In genomic region chr4:149544892-149545291, GRCm38 (mm10) we compare ENCODE assay signal across 21 mouse cellular contexts. TPM values are rescaled to one million over a fixed set of nuclear protein-coding genes. Genes with fewer than 3 reads are reported as not detected.
A peak's percentile ranks its signal among the peaks of the same experiment; 100 is the strongest.
DNase-seq lines count a peak whose midpoint lies in the region; ATAC-seq and TF ChIP-seq lines count a peak whose summit lies in the region.
"Had no signal": no experiment of that assay in that cellular context is flagged by ENCODE, and none has a peak within 500 bp of the region (broad histone marks: within the 10 kb centered on the region; RNA-seq: fewer than 3 reads in every experiment).

No protein-coding gene starts in this region.

- peak; percentile 48 for ATAC-seq in kidney, embryonic 14.5 days (ENCODE audit: low FRiP score, low TSS enrichment)
- ATAC-seq in limb, embryonic 13.5 days (ENCODE audit: low FRiP score, low read depth), result peak; percentile 38; the same call in 1 of the 2 replicates
- ATAC-seq in stomach, postnatal 0 days (ENCODE audit: low FRiP score, low TSS enrichment), result no peak
- ATAC-seq in hindbrain, postnatal 0 days, result no peak
- ATAC-seq: CD4-positive, CD25-positive, alpha-beta regulatory T cell, adult 4 months; liver, postnatal 0 days had no signal

- H3K4me2 ChIP-seq in kidney, embryonic 14.5 days (replicated peaks; ENCODE audit: low read depth, low read length), result no peak overlapping the region
- H3K4me2 ChIP-seq in limb, embryonic 13.5 days (replicated peaks), result no peak overlapping the region
- no peak overlapping the region for H3K4me2 ChIP-seq in stomach, postnatal 0 days (replicated peaks; ENCODE audit: low read depth)
- no peak overlapping the region for H3K4me2 ChIP-seq in hindbrain, postnatal 0 days (ENCODE audit: low read depth, low read length)
- H3K4me2 ChIP-seq: heart, embryonic 13.5 days; hindbrain, embryonic 12.5 days; limb, embryonic 15.5 days; midbrain, embryonic 11.5 days; neural tube, embryonic 13.5 days had no signal

- no peaks in the 10 kb centered on the region for H3K27me3 ChIP-seq in kidney, embryonic 14.5 days (ENCODE audit: control insufficient read depth, insufficient read depth, low read length)
- no peaks in the 10 kb centered on the region for H3K27me3 ChIP-seq in kidney, adult 2 months (replicated peaks; ENCODE audit: control insufficient read depth, insufficient read depth, low read length)
- no peaks in the 10 kb centered on the region for H3K27me3 ChIP-seq in limb, embryonic 13.5 days
- no peaks in the 10 kb centered on the region for H3K27me3 ChIP-seq in limb, embryonic 10.5 days (ENCODE audit: low read depth, poor library complexity, severe bottlenecking)
- no peaks in the 10 kb centered on the region for H3K27me3 ChIP-seq in stomach, postnatal 0 days (ENCODE audit: control insufficient read depth, insufficient read depth, low read length)
- no peaks in the 10 kb centered on the region for H3K27me3 ChIP-seq in hindbrain, postnatal 0 days (ENCODE audit: insufficient read depth, low read length)
- H3K27me3 ChIP-seq: heart, embryonic 13.5 days; hindbrain, embryonic 12.5 days; limb, embryonic 15.5 days; neural tube, embryonic 13.5 days had no signal

- no peak for TF ChIP-seq EP300 in stomach, postnatal 0 days (optimal IDR thresholded peaks at IDR 0.05)

- H3K4me3 ChIP-seq in kidney, embryonic 14.5 days (ENCODE audit: low read length), result no peak overlapping the region
- H3K4me3 ChIP-seq in kidney, adult 2 months (ENCODE audit: insufficient read depth, low read depth, low read length), result no peak overlapping the region
- H3K4me3 ChIP-seq in limb, embryonic 13.5 days, result no peak overlapping the region
- no peak overlapping the region for H3K4me3 ChIP-seq in limb, embryonic 10.5 days
- no peak overlapping the region for H3K4me3 ChIP-seq in stomach, postnatal 0 days (ENCODE audit: low read depth, low read length)
- H3K4me3 ChIP-seq in hindbrain, postnatal 0 days (ENCODE audit: low read length), result no peak overlapping the region
- H3K4me3 ChIP-seq: heart, embryonic 13.5 days; hindbrain, embryonic 12.5 days; limb, embryonic 15.5 days; neural tube, embryonic 13.5 days had no signal

- 57% methylated on average over 8 of the region's 8 CpGs for WGBS in kidney, embryonic 14.5 days
- 73% methylated on average over 8 of the region's 8 CpGs for WGBS in kidney, adult 2 months
- whole genome bisulfite sequencing in limb, embryonic 13.5 days, result 83% methylated on average over 8 of the region's 8 CpGs
- WGBS in limb, embryonic 10.5 days, result 91% methylated on average over 8 of the region's 8 CpGs
- 61% methylated on average over 8 of the region's 8 CpGs for WGBS in stomach, postnatal 0 days
- 64% methylated on average over 8 of the region's 8 CpGs for WGBS in hindbrain, postnatal 0 days

- TF ChIP-seq CTCF in kidney, adult 2 months (conservative IDR thresholded peaks at IDR 0.05; ENCODE audit: insufficient read depth, insufficient read length, low read depth, low read length), result no peak
- TF ChIP-seq CTCF in stomach, postnatal 0 days (IDR thresholded peaks at IDR 0.05; ENCODE audit: low read depth), result no peak
- TF ChIP-seq CTCF in hindbrain, postnatal 0 days (IDR thresholded peaks at IDR 0.05; ENCODE audit: low read depth), result no peak

- no peak for TF ChIP-seq POLR2A in kidney, adult 2 months (IDR thresholded peaks at IDR 0.05; ENCODE audit: low read depth, low read length)

- peaks cover 16% of the 10 kb centered on the region for H3K36me3 ChIP-seq in kidney, embryonic 14.5 days (ENCODE audit: control insufficient read depth, insufficient read depth, low read length)
- no peaks in the 10 kb centered on the region for H3K36me3 ChIP-seq in kidney, adult 2 months (ENCODE audit: control insufficient read depth, insufficient read depth, low read length)
- H3K36me3 ChIP-seq in limb, embryonic 13.5 days, result peaks cover 30% of the 10 kb centered on the region
- H3K36me3 ChIP-seq in limb, embryonic 10.5 days, result peaks cover 64% of the 10 kb centered on the region
- peaks cover 5% of the 10 kb centered on the region; the same call in 1 of the 2 replicates for H3K36me3 ChIP-seq in stomach, postnatal 0 days (ENCODE audit: control insufficient read depth, insufficient read depth, low read length)
- H3K36me3 ChIP-seq in hindbrain, postnatal 0 days (ENCODE audit: insufficient read depth, low read length), result peaks cover 18% of the 10 kb centered on the region; the same call in 1 of the 2 replicates
- H3K36me3 ChIP-seq: G1E had no signal

- no peaks in the 10 kb centered on the region for H3K4me1 ChIP-seq in kidney, embryonic 14.5 days (ENCODE audit: control insufficient read depth, insufficient read depth, low read length)
- no peaks in the 10 kb centered on the region for H3K4me1 ChIP-seq in kidney, adult 2 months (ENCODE audit: control insufficient read depth, insufficient read depth, low read length)
- no peaks in the 10 kb centered on the region for H3K4me1 ChIP-seq in limb, embryonic 13.5 days
- H3K4me1 ChIP-seq in limb, embryonic 10.5 days, result 0 out of 2 replicates have a peak, but pooled peaks cover 3% of the 10 kb centered on the region
- H3K4me1 ChIP-seq in stomach, postnatal 0 days (replicated peaks; ENCODE audit: control insufficient read depth, insufficient read depth), result no peaks in the 10 kb centered on the region
- no peaks in the 10 kb centered on the region for H3K4me1 ChIP-seq in hindbrain, postnatal 0 days (ENCODE audit: insufficient read depth, low read length)

- no peak overlapping the region for H3K9ac ChIP-seq in kidney, embryonic 14.5 days (ENCODE audit: low read depth, low read length)
- H3K9ac ChIP-seq in limb, embryonic 13.5 days, result no peak overlapping the region
- H3K9ac ChIP-seq in stomach, postnatal 0 days (ENCODE audit: low read length), result no peak overlapping the region; the same call in 1 of the 2 replicates
- no peak overlapping the region for H3K9ac ChIP-seq in hindbrain, postnatal 0 days (replicated peaks; ENCODE audit: low read length)
- H3K9ac ChIP-seq: heart, embryonic 13.5 days; hindbrain, embryonic 12.5 days; limb, embryonic 15.5 days; liver, postnatal 0 days; neural tube, embryonic 13.5 days had no signal

- DNase-seq in cerebellum, postnatal 10 days, result peak; percentile 55 to 69
- no peak for DNase-seq in cerebellum, adult 11-12 months
- DNase-seq in kidney, adult 2 months, result no peak
- no peak for DNase-seq in limb, embryonic 10.5 days (ENCODE audit: low spot score)
- no peak for DNase-seq in stomach, postnatal 0 days (ENCODE audit: low spot score)
- DNase-seq in hindbrain, postnatal 0 days (ENCODE audit: low spot score), result no peak
- DNase-seq: adrenal gland, postnatal 36 days; cerebellum, adult 9-11 months; liver, postnatal 0 days; right cerebral cortex, postnatal 14 days; thymus, postnatal 36 days had no signal

- no peaks in the 10 kb centered on the region for H3K9me3 ChIP-seq in kidney, embryonic 14.5 days (ENCODE audit: control insufficient read depth, low read length)
- H3K9me3 ChIP-seq in limb, embryonic 13.5 days, result no peaks in the 10 kb centered on the region
- no peaks in the 10 kb centered on the region for H3K9me3 ChIP-seq in limb, embryonic 10.5 days (replicated peaks)
- H3K9me3 ChIP-seq in stomach, postnatal 0 days (ENCODE audit: control insufficient read depth, low read length), result no peaks in the 10 kb centered on the region
- no peaks in the 10 kb centered on the region for H3K9me3 ChIP-seq in hindbrain, postnatal 0 days (ENCODE audit: low read length)
- H3K9me3 ChIP-seq: G1E; heart, embryonic 13.5 days; hindbrain, embryonic 12.5 days; limb, embryonic 15.5 days; neural tube, embryonic 13.5 days had no signal

- 0 out of 2 replicates have a peak overlapping the region, but pooled peaks have one; percentile 6 for H3K27ac ChIP-seq in kidney, embryonic 14.5 days (ENCODE audit: low read depth, low read length)
- H3K27ac ChIP-seq in kidney, adult 2 months (ENCODE audit: insufficient read depth, low read depth, low read length), result no peak overlapping the region
- no peak overlapping the region for H3K27ac ChIP-seq in limb, embryonic 13.5 days
- H3K27ac ChIP-seq in limb, embryonic 10.5 days, result no peak overlapping the region
- peak overlapping the region; percentile 40; the same call in 1 of the 2 replicates for H3K27ac ChIP-seq in stomach, postnatal 0 days (replicated peaks)
- H3K27ac ChIP-seq in hindbrain, postnatal 0 days, result no peak overlapping the region
- H3K27ac ChIP-seq: heart, embryonic 13.5 days; hindbrain, embryonic 12.5 days; limb, embryonic 15.5 days; macrophage; neural tube, embryonic 13.5 days had no signal

RNA-seq across cellular contexts. Expression of gene Ctnnbip1, which starts 26.9 kb away (rescaled TPM):
- 66.6 and 71.4 TPM in 2 replicates for polyA plus RNA-seq in kidney, embryonic 14.5 days (2014; fragmentation: Nextera tagmentation; extraction: Ambion mirVana)
- 20.5 and 24.4 TPM in 2 replicates for polyA plus RNA-seq in kidney, adult 2 months (2012; rRNA removed)
- polyA plus RNA-seq in limb, embryonic 13.5 days (2015; fragmentation: Nextera tagmentation; extraction: Ambion mirVana), result 80.3 and 83.9 TPM in 2 replicates
- polyA plus RNA-seq in limb, embryonic 10.5 days (2016; fragmentation: Nextera tagmentation; extraction: Ambion mirVana), result 67.1 and 78.4 TPM in 2 replicates
- 60.1 and 69.5 TPM in 2 replicates for polyA plus RNA-seq in stomach, postnatal 0 days (2015; fragmentation: Nextera tagmentation; extraction: Ambion mirVana)
- 94.1 and 112 TPM in 2 replicates for total RNA-seq in hindbrain, postnatal 0 days (2014; rRNA removed)
- 105 and 109 TPM in 2 replicates for polyA plus RNA-seq in hindbrain, postnatal 0 days (2015; fragmentation: Nextera tagmentation; extraction: Ambion mirVana)

RNA-seq across cellular contexts. Expression of gene Clstn1, which starts 41.4 kb away (rescaled TPM):
- polyA plus RNA-seq in kidney, embryonic 14.5 days (2014; fragmentation: Nextera tagmentation; extraction: Ambion mirVana), result 24.7 and 33.5 TPM in 2 replicates
- polyA plus RNA-seq in kidney, adult 2 months (2012; rRNA removed), result 44.9 and 46.3 TPM in 2 replicates
- polyA plus RNA-seq in limb, embryonic 13.5 days (2015; fragmentation: Nextera tagmentation; extraction: Ambion mirVana), result 45.2 and 48.1 TPM in 2 replicates
- 34.8 and 41.2 TPM in 2 replicates for polyA plus RNA-seq in limb, embryonic 10.5 days (2016; fragmentation: Nextera tagmentation; extraction: Ambion mirVana)
- 28.6 and 30.5 TPM in 2 replicates for polyA plus RNA-seq in stomach, postnatal 0 days (2015; fragmentation: Nextera tagmentation; extraction: Ambion mirVana)
- 590 and 603 TPM in 2 replicates for total RNA-seq in hindbrain, postnatal 0 days (2014; rRNA removed)
- 193 and 206 TPM in 2 replicates for polyA plus RNA-seq in hindbrain, postnatal 0 days (2015; fragmentation: Nextera tagmentation; extraction: Ambion mirVana)

RNA-seq across cellular contexts. Expression of gene Lzic, which starts 59.9 kb away (rescaled TPM):
- polyA plus RNA-seq in kidney, embryonic 14.5 days (2014; fragmentation: Nextera tagmentation; extraction: Ambion mirVana), result 45.7 and 47.3 TPM in 2 replicates
- polyA plus RNA-seq in kidney, adult 2 months (2012; rRNA removed), result 7.7 and 8.6 TPM in 2 replicates
- polyA plus RNA-seq in limb, embryonic 13.5 days (2015; fragmentation: Nextera tagmentation; extraction: Ambion mirVana), result 55.8 and 62.5 TPM in 2 replicates
- 55.1 and 55.4 TPM in 2 replicates for polyA plus RNA-seq in limb, embryonic 10.5 days (2016; fragmentation: Nextera tagmentation; extraction: Ambion mirVana)
- 18.9 and 22.5 TPM in 2 replicates for polyA plus RNA-seq in stomach, postnatal 0 days (2015; fragmentation: Nextera tagmentation; extraction: Ambion mirVana)
- 32.2 and 33.5 TPM in 2 replicates for total RNA-seq in hindbrain, postnatal 0 days (2014; rRNA removed)
- 33.5 and 34.8 TPM in 2 replicates for polyA plus RNA-seq in hindbrain, postnatal 0 days (2015; fragmentation: Nextera tagmentation; extraction: Ambion mirVana)

RNA-seq across cellular contexts. Expression of gene Nmnat1, which starts 59.9 kb away (rescaled TPM):
- polyA plus RNA-seq in kidney, embryonic 14.5 days (2014; fragmentation: Nextera tagmentation; extraction: Ambion mirVana), result 12.7 and 15.5 TPM in 2 replicates
- 17.9 and 21.9 TPM in 2 replicates for polyA plus RNA-seq in kidney, adult 2 months (2012; rRNA removed)
- polyA plus RNA-seq in limb, embryonic 13.5 days (2015; fragmentation: Nextera tagmentation; extraction: Ambion mirVana), result 10.5 and 12.4 TPM in 2 replicates
- polyA plus RNA-seq in limb, embryonic 10.5 days (2016; fragmentation: Nextera tagmentation; extraction: Ambion mirVana), result 16.1 and 16.8 TPM in 2 replicates
- polyA plus RNA-seq in stomach, postnatal 0 days (2015; fragmentation: Nextera tagmentation; extraction: Ambion mirVana), result 6.1 and 6.5 TPM in 2 replicates
- total RNA-seq in hindbrain, postnatal 0 days (2014; rRNA removed), result 8.4 and 9.9 TPM in 2 replicates
- 7.1 and 7.8 TPM in 2 replicates for polyA plus RNA-seq in hindbrain, postnatal 0 days (2015; fragmentation: Nextera tagmentation; extraction: Ambion mirVana)

Comparison
In these comparisons a context has a peak if more than half of its experiments do, and no peak if none do; other contexts are left out.
1. DNase-seq: peak in cerebellum, postnatal 10 days (2 of 2); none in cerebellum, adult 11-12 months (single experiment), kidney, adult 2 months (single experiment), limb, embryonic 10.5 days (single experiment), stomach, postnatal 0 days (single experiment) and hindbrain, postnatal 0 days (single experiment).
2. H3K27ac ChIP-seq: peak in kidney, embryonic 14.5 days (single experiment) and stomach, postnatal 0 days (single experiment); none in kidney, adult 2 months (single experiment), limb, embryonic 13.5 days (single experiment), limb, embryonic 10.5 days (single experiment) and hindbrain, postnatal 0 days (single experiment).
3. ATAC-seq: peak in kidney, embryonic 14.5 days (single experiment) and limb, embryonic 13.5 days (single experiment); none in stomach, postnatal 0 days (single experiment) and hindbrain, postnatal 0 days (single experiment).